Mouse (Mus musculus) ES-Bruce4 (cell line): ENCODE measurements at regions not wholly inside any gene's neighbourhood (a gene's known extent, or its start where the extent isn't known, plus 50 kb on each side); places are given as distances from the start of the nearest gene placed in this dataset.
A peak's percentile ranks its signal among the peaks of the same experiment; 100 is the strongest.

Experiments
- H3K27ac ChIP-seq: 2 replicates; pipeline ENCODE4 v1.5.1; 2012; ENCODE audit warnings: low read length, inconsistent platforms; ENCODE audit not compliant: insufficient read depth
- H3K27me3 ChIP-seq: 2 replicates; pipeline ENCODE4 v1.6.1; 2012; ENCODE audit warnings: mild to moderate bottlenecking, low read length, inconsistent platforms; ENCODE audit not compliant: control insufficient read depth, poor library complexity, insufficient read depth, severe bottlenecking
- H3K36me3 ChIP-seq: 2 replicates; pipeline ENCODE4 v1.6.1; 2012; ENCODE audit warnings: inconsistent platforms, mild to moderate bottlenecking, low read length, moderate library complexity; ENCODE audit not compliant: control insufficient read depth, poor library complexity, insufficient read depth, severe bottlenecking
- H3K4me1 ChIP-seq: one replicate; pipeline ENCODE4 v1.8.1; 2011; ENCODE audit warnings: low read length; ENCODE audit not compliant: control insufficient read depth, insufficient read depth
- H3K4me3 ChIP-seq: 2 replicates; pipeline ENCODE4 v1.5.1; 2011; ENCODE audit warnings: low read depth, mild to moderate bottlenecking, low read length
- H3K9ac ChIP-seq: 2 replicates; pipeline ENCODE4 v1.6.1; 2012; ENCODE audit warnings: low read depth, mild to moderate bottlenecking, inconsistent platforms; ENCODE audit not compliant: poor library complexity, severe bottlenecking
- H3K9me3 ChIP-seq: replicated peaks from 2 replicates; pipeline ENCODE4 v1.6.1; 2012; ENCODE audit warnings: mild to moderate bottlenecking, low read length, inconsistent platforms; ENCODE audit not compliant: control insufficient read depth, poor library complexity, insufficient read depth, severe bottlenecking
- CTCF ChIP-seq: IDR thresholded peaks from one replicate; pipeline ENCODE4 v1.8.1; 2011; ENCODE audit warnings: low read depth, low read length
- EP300 ChIP-seq: IDR thresholded peaks from 2 replicates; pipeline ENCODE4 v1.6.1; 2011; ENCODE audit warnings: low read depth, low read length; ENCODE audit not compliant: insufficient read depth
- POLR2A ChIP-seq: IDR thresholded peaks from one replicate; pipeline ENCODE4 v1.8.1; 2011; ENCODE audit warnings: low read length; ENCODE audit not compliant: insufficient read depth

DNA sequence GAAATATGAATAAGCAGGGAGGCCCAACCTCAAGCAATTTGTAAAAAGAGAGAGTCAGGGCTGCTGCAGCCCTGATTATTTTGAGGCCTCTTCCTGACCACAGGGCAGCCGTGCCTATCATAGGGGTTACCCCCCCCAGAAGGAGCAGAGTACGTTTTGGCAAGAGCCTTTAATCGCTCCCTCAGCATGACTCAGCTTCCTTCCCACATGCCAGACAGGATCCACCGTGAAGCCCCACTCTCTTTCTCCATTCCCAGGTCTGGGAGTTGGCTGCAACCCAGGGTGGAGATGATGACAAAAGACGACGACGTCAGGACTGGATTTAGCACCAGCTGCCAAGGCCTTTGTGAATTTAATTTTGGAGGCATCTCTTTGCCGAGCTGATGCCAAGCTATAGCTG, 67.9 kb upstream of the Bace2 start:
- H3K4me1 ChIP-seq: no peaks in the 10 kb centered on the region
- no peaks in the 10 kb centered on the region for H3K27me3 ChIP-seq
- no peak overlapping the region for H3K4me3 ChIP-seq
- H3K27ac ChIP-seq: no peak overlapping the region
- no peak for TF ChIP-seq CTCF
- no peak for TF ChIP-seq POLR2A
- no peak for TF ChIP-seq EP300
- H3K36me3 ChIP-seq: no peaks in the 10 kb centered on the region
- H3K9me3 ChIP-seq: peaks cover 6% of the 10 kb centered on the region
- H3K9ac ChIP-seq: no peak overlapping the region

- H3K9me3 ChIP-seq: peaks cover 6% of the 10 kb centered on the region
- H3K4me3 ChIP-seq: no peak overlapping the region
- no peaks in the 10 kb centered on the region for H3K36me3 ChIP-seq
- no peaks in the 10 kb centered on the region for H3K4me1 ChIP-seq
- H3K27ac ChIP-seq: no peak overlapping the region
- no peak overlapping the region for H3K9ac ChIP-seq
- no peak for TF ChIP-seq POLR2A
- TF ChIP-seq CTCF: no peak
- TF ChIP-seq EP300: no peak
- H3K27me3 ChIP-seq: no peaks in the 10 kb centered on the region
Observed at GRCm38 (mm10) chr16:97292484-97293048, 64.0 kb upstream of the Bace2 start.

- no peak overlapping the region for H3K9ac ChIP-seq
- no peaks in the 10 kb centered on the region for H3K27me3 ChIP-seq
- no peaks in the 10 kb centered on the region for H3K36me3 ChIP-seq
- TF ChIP-seq CTCF: peak; percentile 77
- TF ChIP-seq EP300: no peak
- no peak for TF ChIP-seq POLR2A
- H3K4me3 ChIP-seq: no peak overlapping the region
- peaks cover 6% of the 10 kb centered on the region for H3K9me3 ChIP-seq
- no peaks in the 10 kb centered on the region for H3K4me1 ChIP-seq
- no peak overlapping the region for H3K27ac ChIP-seq
Observed at GRCm38 (mm10) chr16:97293273-97293672, 63.3 kb upstream of the Bace2 start.

DNA sequence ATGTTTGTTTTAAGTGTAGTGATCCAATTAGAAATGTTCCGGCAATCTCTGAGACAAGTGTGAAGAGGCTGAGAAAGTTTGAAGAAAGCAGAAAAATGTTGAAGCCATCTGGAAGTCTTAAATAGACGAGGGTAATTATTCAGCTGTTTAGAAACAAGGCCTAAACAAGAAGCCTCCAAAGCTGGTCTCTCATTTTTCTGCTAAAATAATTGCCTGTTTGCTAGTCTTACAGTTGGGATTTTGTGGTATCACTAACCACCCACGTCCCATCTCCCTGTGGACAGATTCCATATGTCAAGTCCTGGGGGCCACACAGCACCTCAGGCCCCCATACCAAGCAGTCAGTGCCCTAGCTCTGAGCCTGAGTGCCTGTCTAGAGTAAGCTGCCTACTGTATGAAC, 59.4 kb upstream of the Bace2 start:
- Histone ChIP-seq H3K36me3 (no peaks in the 10 kb centered on the region), H3K4me1 (no peaks in the 10 kb centered on the region), H3K27ac (no peak overlapping the region), H3K27me3 (no peaks in the 10 kb centered on the region), H3K4me3 (no peak overlapping the region), H3K9me3 (no peaks in the 10 kb centered on the region), H3K9ac (no peak overlapping the region)
- TF ChIP-seq EP300: no peak
- TF ChIP-seq POLR2A: no peak
- TF ChIP-seq CTCF: no peak

- TF ChIP-seq CTCF (no peak), EP300 (no peak), POLR2A (no peak)
- Histone ChIP-seq H3K4me3 (no peak overlapping the region), H3K36me3 (no peaks in the 10 kb centered on the region), H3K27ac (no peak overlapping the region), H3K9ac (no peak overlapping the region), H3K4me1 (no peaks in the 10 kb centered on the region), H3K27me3 (no peaks in the 10 kb centered on the region), H3K9me3 (no peaks in the 10 kb centered on the region)
Observed at GRCm38 (mm10) chr16:97304156-97304735, 52.3 kb upstream of the Bace2 start.
